27 mouse cellular contexts compared by ENCODE assay signal in genomic region chr13:110431388-110431787, GRCm38 (mm10). TPM values are rescaled to one million over a fixed set of nuclear protein-coding genes. Genes with fewer than 3 reads are reported as not detected.
DNase-seq lines count a peak whose midpoint lies in the region; ATAC-seq and TF ChIP-seq lines count a peak whose summit lies in the region.
"Had no signal": no experiment of that assay in that cellular context is flagged by ENCODE, and none has a peak within 500 bp of the region (broad histone marks: within the 10 kb centered on the region; RNA-seq: fewer than 3 reads in every experiment).

No protein-coding gene starts in this region.

- no peaks in the 10 kb centered on the region for H3K27me3 ChIP-seq in Patski
- no peaks in the 10 kb centered on the region for H3K27me3 ChIP-seq in intestine, postnatal 0 days (replicated peaks; ENCODE audit: control insufficient read depth, insufficient read depth, low read length)
- H3K27me3 ChIP-seq in stomach, postnatal 0 days (ENCODE audit: control insufficient read depth, insufficient read depth, low read length) = no peaks in the 10 kb centered on the region
- H3K27me3 ChIP-seq: embryonic facial prominence, embryonic 13.5 days; forebrain, embryonic 12.5 days; forebrain, embryonic 15.5 days; heart, embryonic 13.5 days had no signal

- H3K36me3 ChIP-seq in intestine, postnatal 0 days (ENCODE audit: control insufficient read depth, insufficient read depth) = no peaks in the 10 kb centered on the region
- H3K36me3 ChIP-seq in stomach, postnatal 0 days (ENCODE audit: control insufficient read depth, insufficient read depth, low read length) = no peaks in the 10 kb centered on the region
- H3K36me3 ChIP-seq: embryonic facial prominence, embryonic 10.5 days; embryonic facial prominence, embryonic 13.5 days; forebrain, embryonic 12.5 days; forebrain, embryonic 15.5 days; heart, embryonic 10.5 days; heart, embryonic 13.5 days had no signal

- TF ChIP-seq EP300 in stomach, postnatal 0 days (optimal IDR thresholded peaks at IDR 0.05) = no peak

- H3K4me2 ChIP-seq in intestine, postnatal 0 days (replicated peaks; ENCODE audit: low read depth) = no peak overlapping the region
- no peak overlapping the region for H3K4me2 ChIP-seq in stomach, postnatal 0 days (replicated peaks; ENCODE audit: low read depth)
- H3K4me2 ChIP-seq: embryonic facial prominence, embryonic 13.5 days; forebrain, embryonic 12.5 days; forebrain, embryonic 15.5 days; heart, embryonic 13.5 days; hindbrain, embryonic 14.5 days had no signal

- in situ Hi-C loops in Patski (cut with MboI; ENCODE audit: low pct_unique_long_range_greater_than_20kb) = no loop called here

- H3K9ac ChIP-seq in intestine, postnatal 0 days (ENCODE audit: low read depth, low read length) = no peak overlapping the region
- no peak overlapping the region for H3K9ac ChIP-seq in stomach, postnatal 0 days (ENCODE audit: low read length)
- H3K9ac ChIP-seq: embryonic facial prominence, embryonic 13.5 days; forebrain, embryonic 12.5 days; forebrain, embryonic 15.5 days; heart, embryonic 13.5 days; hindbrain, embryonic 14.5 days had no signal

- ATAC-seq in Patski = peak; percentile 35
- peak; percentile 51; the same call in 1 of the 2 replicates for ATAC-seq in intestine, postnatal 0 days
- peak; percentile 70; the same call in 1 of the 2 replicates for ATAC-seq in stomach, postnatal 0 days (ENCODE audit: low FRiP score, low TSS enrichment)
- ATAC-seq: CD4-positive, CD25-positive, alpha-beta regulatory T cell, adult 4 months; forebrain, embryonic 15.5 days; hindbrain, postnatal 0 days had no signal

- no peak overlapping the region for H3K4me3 ChIP-seq in intestine, postnatal 0 days (ENCODE audit: low read depth, low read length)
- no peak overlapping the region for H3K4me3 ChIP-seq in stomach, postnatal 0 days (ENCODE audit: low read depth, low read length)
- H3K4me3 ChIP-seq: embryonic facial prominence, embryonic 10.5 days; embryonic facial prominence, embryonic 13.5 days; erythroblast, embryonic 14.5 days; forebrain, embryonic 12.5 days; forebrain, embryonic 15.5 days; heart, adult 2 months; heart, embryonic 10.5 days; heart, embryonic 13.5 days had no signal

- TF ChIP-seq CTCF in Patski (IDR thresholded peaks at IDR 0.05) = no peak
- no peak for TF ChIP-seq CTCF in intestine, postnatal 0 days (IDR thresholded peaks at IDR 0.05; ENCODE audit: low read depth)
- no peak for TF ChIP-seq CTCF in stomach, postnatal 0 days (IDR thresholded peaks at IDR 0.05; ENCODE audit: low read depth)

- POLR2A ChIA-PET in Patski (lab: Charles Lee) = no interaction called here

- H3K9me3 ChIP-seq in intestine, postnatal 0 days (ENCODE audit: control insufficient read depth) = no peaks in the 10 kb centered on the region
- no peaks in the 10 kb centered on the region for H3K9me3 ChIP-seq in stomach, postnatal 0 days (ENCODE audit: control insufficient read depth, low read length)
- H3K9me3 ChIP-seq: embryonic facial prominence, embryonic 10.5 days; embryonic facial prominence, embryonic 13.5 days; forebrain, embryonic 12.5 days; forebrain, embryonic 15.5 days; heart, embryonic 10.5 days; heart, embryonic 13.5 days had no signal

- no peak overlapping the region for H3K27ac ChIP-seq in intestine, postnatal 0 days (ENCODE audit: low read depth, low read length)
- no peak overlapping the region for H3K27ac ChIP-seq in stomach, postnatal 0 days (replicated peaks)
- H3K27ac ChIP-seq: embryonic facial prominence, embryonic 10.5 days; embryonic facial prominence, embryonic 13.5 days; forebrain, embryonic 12.5 days; forebrain, embryonic 15.5 days; heart, adult 2 months; heart, embryonic 10.5 days; heart, embryonic 13.5 days; hindbrain, embryonic 14.5 days; hindbrain, postnatal 0 days had no signal

- CTCF ChIA-PET in Patski (lab: Charles Lee) = no interaction called here

- 0 out of 2 replicates have a peak, but pooled peaks cover 4% of the 10 kb centered on the region for H3K4me1 ChIP-seq in intestine, postnatal 0 days (replicated peaks; ENCODE audit: control insufficient read depth, insufficient read depth, low read length)
- no peaks in the 10 kb centered on the region for H3K4me1 ChIP-seq in stomach, postnatal 0 days (replicated peaks; ENCODE audit: control insufficient read depth, insufficient read depth)
- H3K4me1 ChIP-seq: embryonic facial prominence, embryonic 10.5 days; forebrain, embryonic 12.5 days; forebrain, embryonic 15.5 days; heart, embryonic 10.5 days had no signal

- peak; percentile 31 for DNase-seq in NIH3T3 (ENCODE audit: low read depth)
- DNase-seq in Patski (ENCODE audit: low read depth, low spot score) = no peak
- no peak for DNase-seq in stomach, postnatal 0 days (ENCODE audit: low spot score)
- no peak for DNase-seq in right cerebral cortex, postnatal 36 days (ENCODE audit: low spot score in 2 of 2)
- no peak for DNase-seq in urinary bladder, postnatal 10 days (ENCODE audit: low spot score)
- DNase-seq: adrenal gland, adult 2 months; adrenal gland, postnatal 14 days; cerebellum, adult 11 months; cerebellum, adult 2 months; cerebellum, adult 9-11 months; cerebellum, postnatal 25 days; embryo, embryonic 11 days; gastrocnemius, postnatal 36 days; heart, adult 2 months; heart, postnatal 14 days; heart, postnatal 4 days had no signal

RNA-seq across cellular contexts. Expression of gene Plk2, which starts 36.5 kb away (rescaled TPM):
- 104 TPM for polyA plus RNA-seq in Patski (2021)
- polyA plus RNA-seq in intestine, postnatal 0 days (2015; fragmentation: Nextera tagmentation; extraction: Ambion mirVana) = 16.4 and 19.0 TPM in 2 replicates
- polyA plus RNA-seq in stomach, postnatal 0 days (2015; fragmentation: Nextera tagmentation; extraction: Ambion mirVana) = 41.5 and 47.6 TPM in 2 replicates
- polyA plus RNA-seq: erythroblast, embryonic 14.5 days had no signal
